Comparison of ENCODE assay signal across 8 mouse cellular contexts in the genomic region with DNA sequence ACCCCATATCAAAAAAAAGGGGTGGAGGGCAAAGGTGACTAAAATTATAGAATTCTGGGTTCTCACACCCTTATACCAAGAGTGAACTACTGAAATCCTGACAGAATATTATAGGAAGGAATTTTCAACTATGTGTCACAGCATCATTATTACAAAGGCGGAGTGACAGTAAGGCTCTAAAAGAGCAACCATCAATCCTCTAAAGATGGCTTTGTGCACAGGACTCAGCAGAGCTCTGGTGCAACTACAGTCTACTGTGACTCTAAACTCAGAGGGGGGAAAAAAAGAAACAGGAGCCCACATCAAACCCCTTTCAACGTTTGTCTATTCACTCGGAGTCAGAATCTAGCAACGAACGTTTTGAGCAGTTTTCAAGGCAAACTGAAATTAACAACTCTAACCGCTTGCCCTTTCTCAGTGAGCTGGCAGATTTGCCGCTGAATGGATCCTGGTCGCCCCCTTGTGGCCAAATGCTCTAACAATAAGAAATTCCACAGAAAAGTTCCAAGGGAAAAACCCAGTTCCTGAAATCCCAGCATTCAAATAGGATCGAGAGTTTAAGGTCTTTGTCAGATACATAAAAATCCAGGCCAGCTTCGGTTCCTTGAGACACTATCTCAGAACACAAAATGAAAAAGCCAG. TPM values are rescaled to one million over a fixed set of nuclear protein-coding genes. Genes with fewer than 3 reads are reported as not detected.
A peak's percentile ranks its signal among the peaks of the same experiment; 100 is the strongest.
DNase-seq lines count a peak whose midpoint lies in the region; ATAC-seq and TF ChIP-seq lines count a peak whose summit lies in the region.

No protein-coding gene starts in this region.

- H3K4me2 ChIP-seq in forebrain, embryonic 14.5 days (ENCODE audit: low read length), result peak overlapping the region; percentile 24; the same call in 1 of the 2 replicates
- H3K4me2 ChIP-seq in hindbrain, embryonic 11.5 days (replicated peaks; ENCODE audit: low read depth, low read length), result no peak overlapping the region
- H3K4me2 ChIP-seq in lung, postnatal 0 days (replicated peaks; ENCODE audit: low read depth, low read length), result no peak overlapping the region

- 11% methylated on average over 10 of the region's 10 CpGs for whole genome bisulfite sequencing in forebrain, embryonic 14.5 days
- WGBS in hindbrain, embryonic 11.5 days, result 22% methylated on average over 10 of the region's 10 CpGs
- WGBS in lung, postnatal 0 days, result 12% methylated on average over 10 of the region's 10 CpGs

- no peaks in the 10 kb centered on the region for H3K9me3 ChIP-seq in ES-E14 (ENCODE audit: control insufficient read depth, insufficient read depth, low read depth, low read length)
- no peaks in the 10 kb centered on the region for H3K9me3 ChIP-seq in forebrain, embryonic 14.5 days (replicated peaks; ENCODE audit: control insufficient read depth, low read length)
- no peaks in the 10 kb centered on the region for H3K9me3 ChIP-seq in hindbrain, embryonic 11.5 days (ENCODE audit: control insufficient read depth, low read length)
- no peaks in the 10 kb centered on the region for H3K9me3 ChIP-seq in lung, postnatal 0 days (ENCODE audit: low read length)

- no peak for DNase-seq in ES-E14 (ENCODE audit: low read depth, low spot score)
- DNase-seq in forebrain, embryonic 14.5 days (ENCODE audit: low spot score), result peak; percentile 91
- peak; percentile 89 for DNase-seq in hindbrain, embryonic 11.5 days (ENCODE audit: low spot score)
- DNase-seq in layer of hippocampus, postnatal 10 days (ENCODE audit: low spot score in 2 of 2), result peak; percentile 89 to 91
- DNase-seq in lung, postnatal 0 days (ENCODE audit: low spot score), result peak; percentile 80
- DNase-seq in retina, embryonic 14.5 days (ENCODE audit: low spot score), result peak; percentile 90
- peak; percentile 47 to 66 for DNase-seq in urinary bladder, postnatal 36 days (ENCODE audit: low spot score in 2 of 2)

- ATAC-seq in cerebellum, adult (ENCODE audit: insufficient number of reproducible peaks, low FRiP score, low TSS enrichment), result 0 out of 2 replicates have a peak, but pooled peaks have one; percentile 27
- ATAC-seq in forebrain, embryonic 14.5 days, result peak; percentile 57
- ATAC-seq in hindbrain, embryonic 11.5 days (ENCODE audit: low FRiP score), result no peak
- ATAC-seq in lung, postnatal 0 days, result no peak

- no peaks in the 10 kb centered on the region for H3K27me3 ChIP-seq in forebrain, embryonic 14.5 days (replicated peaks; ENCODE audit: control insufficient read depth, insufficient read depth, low read length)
- no peaks in the 10 kb centered on the region for H3K27me3 ChIP-seq in hindbrain, embryonic 11.5 days (ENCODE audit: control insufficient read depth, insufficient read depth, low read length)
- 0 out of 2 replicates have a peak, but pooled peaks cover 1% of the 10 kb centered on the region for H3K27me3 ChIP-seq in lung, postnatal 0 days (replicated peaks; ENCODE audit: insufficient read depth, low read length)

- no peak overlapping the region for H3K4me3 ChIP-seq in ES-E14 (ENCODE audit: insufficient read depth in 1 of 2, low read depth in 1 of 2, low read length in 2 of 2, poor library complexity in 1 of 2, severe bottlenecking in 1 of 2)
- H3K4me3 ChIP-seq in forebrain, embryonic 14.5 days (ENCODE audit: low read depth, low read length), result no peak overlapping the region
- no peak overlapping the region for H3K4me3 ChIP-seq in hindbrain, embryonic 11.5 days (ENCODE audit: low read depth, low read length)
- H3K4me3 ChIP-seq in lung, postnatal 0 days (ENCODE audit: low read depth, low read length), result no peak overlapping the region

- no peaks in the 10 kb centered on the region for H3K36me3 ChIP-seq in ES-E14 (ENCODE audit: control insufficient read depth, insufficient read depth, low read length, poor library complexity, severe bottlenecking)
- no peaks in the 10 kb centered on the region for H3K36me3 ChIP-seq in forebrain, embryonic 14.5 days (ENCODE audit: control insufficient read depth, insufficient read depth, low read length)
- H3K36me3 ChIP-seq in hindbrain, embryonic 11.5 days (ENCODE audit: control insufficient read depth, insufficient read depth, low read length), result no peaks in the 10 kb centered on the region
- H3K36me3 ChIP-seq in lung, postnatal 0 days (ENCODE audit: insufficient read depth, low read length), result no peaks in the 10 kb centered on the region

- peaks cover 2 to 3% of the 10 kb centered on the region in 2 experiments; a peak in 1 of 4 replicates for H3K4me1 ChIP-seq in ES-E14 (ENCODE audit: control insufficient read depth in 2 of 2, insufficient read depth in 2 of 2, low read length in 2 of 2, poor library complexity in 1 of 2)
- no peaks in the 10 kb centered on the region for H3K4me1 ChIP-seq in forebrain, embryonic 14.5 days (ENCODE audit: control insufficient read depth, insufficient read depth, low read length)
- H3K4me1 ChIP-seq in hindbrain, embryonic 11.5 days (replicated peaks; ENCODE audit: control insufficient read depth, insufficient read depth, low read length), result no peaks in the 10 kb centered on the region
- no peaks in the 10 kb centered on the region for H3K4me1 ChIP-seq in lung, postnatal 0 days (ENCODE audit: insufficient read depth, low read depth, low read length)

- H3K9ac ChIP-seq in ES-E14 (ENCODE audit: insufficient read depth, low read depth, low read length, poor library complexity, severe bottlenecking), result peak overlapping the region; percentile 48; the same call in 1 of the 2 replicates
- no peak overlapping the region for H3K9ac ChIP-seq in forebrain, embryonic 14.5 days (ENCODE audit: low read length)
- no peak overlapping the region for H3K9ac ChIP-seq in hindbrain, embryonic 11.5 days (ENCODE audit: low read depth, low read length)
- no peak overlapping the region for H3K9ac ChIP-seq in lung, postnatal 0 days (replicated peaks; ENCODE audit: low read depth)

- no peak overlapping the region for H3K27ac ChIP-seq in ES-E14 (ENCODE audit: insufficient read depth, low read depth, low read length, poor library complexity, severe bottlenecking)
- H3K27ac ChIP-seq in forebrain, embryonic 14.5 days (ENCODE audit: low read depth, low read length), result no peak overlapping the region
- no peak overlapping the region for H3K27ac ChIP-seq in hindbrain, embryonic 11.5 days (ENCODE audit: low read depth, low read length)
- no peak overlapping the region for H3K27ac ChIP-seq in lung, postnatal 0 days (ENCODE audit: low read length)

- TF ChIP-seq CTCF in lung, postnatal 0 days (IDR thresholded peaks at IDR 0.05), result peak; percentile 86

- TF ChIP-seq EP300 in lung, postnatal 0 days (IDR thresholded peaks at IDR 0.05), result no peak

- in situ Hi-C loops in ES-E14 (cut with MboI; ENCODE audit: low sequenced_read_pairs in 2 of 2, unreplicated experiment in 2 of 2), result loop anchor here in 1 of 2 experiments (25.0 kb wide), 2 partner anchors 376 to 751 kb away; no protein-coding TSS in a partner anchor

TF ChIP-seq in ES-E14, 5 proteins besides CTCF, POLR2A, EP300 and RAD21:
- TF ChIP-seq ZC3H11A (IDR thresholded peaks at IDR 0.05; ENCODE audit: borderline replicate concordance, low read depth, low read length) (peak; percentile 81), HCFC1 (IDR thresholded peaks at IDR 0.05; ENCODE audit: borderline replicate concordance, insufficient read depth, low read length) (no peak)

RNA-seq across cellular contexts. Expression of a gene that starts 18.5 kb away (rescaled TPM):
- total RNA-seq in ES-E14 (2012; rRNA removed), result 19.7 and 30.5 TPM in 2 replicates
- polyA plus RNA-seq in forebrain, embryonic 14.5 days (2014; fragmentation: Nextera tagmentation; extraction: Ambion mirVana), result 1.1 TPM in 2 replicates
- 9.9 and 10.3 TPM in 2 replicates for polyA plus RNA-seq in hindbrain, embryonic 11.5 days (2014; fragmentation: Nextera tagmentation; extraction: Ambion mirVana)
- not detected for total RNA-seq in layer of hippocampus, postnatal 10 days (2021)
- 0.12 TPM in 1 of 2 replicates, not detected in the other for polyA plus RNA-seq in lung, postnatal 0 days (2015; fragmentation: Nextera tagmentation; extraction: Ambion mirVana)

Comparison
In these comparisons a context has a peak if more than half of its experiments do, and no peak if none do; other contexts are left out.
1. ATAC-seq: peak in cerebellum, adult (single experiment) and forebrain, embryonic 14.5 days (single experiment); none in hindbrain, embryonic 11.5 days (single experiment) and lung, postnatal 0 days (single experiment).